Mouse (Mus musculus): ENCODE results near the gene Vmn2r88.
"Not testable (repeated sequence)": the region's sequence is repeated elsewhere in the genome, so short reads cannot be mapped to it uniquely, and the experiment has no call there.

Gene Vmn2r88

GRCm38 (mm10) chr14:51410520-51410919 lies at the start of gene Vmn2r88:
Gene Vmn2r88 (plus strand): TSS chr14:51410820.
- no peak for DNase-seq (ENCODE audit: low spot score)

DNA sequence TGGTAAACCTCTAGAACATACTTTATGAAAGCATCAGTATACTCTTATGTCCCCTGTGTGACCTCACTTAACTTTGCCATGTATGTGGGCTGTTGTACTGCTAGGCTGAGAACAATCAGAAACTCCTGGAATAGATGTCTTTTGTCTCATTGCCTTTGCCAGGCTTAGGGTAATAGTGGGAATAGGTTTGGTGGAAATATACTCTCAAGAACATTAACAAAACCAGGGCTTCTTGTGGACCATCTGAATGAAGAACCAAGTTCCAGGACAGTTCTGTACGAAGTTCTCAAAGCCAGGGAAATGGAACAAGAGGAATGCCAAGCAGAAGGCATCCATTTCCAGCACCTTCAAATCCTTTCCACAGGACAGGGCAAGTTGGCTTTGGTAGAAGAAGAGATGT lies 49.2 kb upstream of the Vmn2r88 start, which contains the start of gene Gm7247:
TSS of gene Gm7247 (plus strand) at position 301 of the 400 bp plus-strand sequence.
- DNase-seq (ENCODE audit: low spot score): no peak

GRCm38 (mm10) chr14:51382805-51383204 lies 27.8 kb upstream of the Vmn2r88 start:
- DNase-seq (ENCODE audit: low spot score): no peak

DNA sequence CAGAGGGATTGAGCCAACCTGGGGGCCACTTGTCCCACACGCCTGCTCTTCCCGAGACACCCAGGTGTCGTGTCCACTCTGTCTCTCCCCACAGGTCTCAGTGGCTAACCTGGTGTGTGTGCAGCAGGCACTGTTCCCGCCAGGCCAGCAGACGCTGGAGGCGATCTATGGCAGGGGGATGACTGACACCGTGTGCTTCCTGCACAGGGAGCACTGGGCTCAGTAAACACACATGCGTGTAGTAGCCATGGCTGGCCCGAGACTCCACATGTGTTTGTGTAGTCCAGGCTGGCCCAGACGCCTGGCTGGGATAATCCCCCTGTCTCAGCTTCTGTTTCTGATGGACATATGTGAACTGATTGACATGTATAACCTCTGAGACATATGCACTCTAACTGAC lies 26.3 kb upstream of the Vmn2r88 start:
- no peak for DNase-seq (ENCODE audit: low spot score)

GRCm38 (mm10) chr14:51385741-51386140 lies 24.9 kb upstream of the Vmn2r88 start:
- DNase-seq (ENCODE audit: low spot score): no peak

GRCm38 (mm10) chr14:51387768-51388167 lies 22.9 kb upstream of the Vmn2r88 start:
- DNase-seq (ENCODE audit: low spot score): no peak

GRCm38 (mm10) chr14:51388222-51388621 lies 22.4 kb upstream of the Vmn2r88 start:
- no peak for DNase-seq (ENCODE audit: low spot score)

GRCm38 (mm10) chr14:51423885-51424284 lies 13.3 kb downstream of the Vmn2r88 start:
- no peak for DNase-seq (ENCODE audit: low spot score)

DNA sequence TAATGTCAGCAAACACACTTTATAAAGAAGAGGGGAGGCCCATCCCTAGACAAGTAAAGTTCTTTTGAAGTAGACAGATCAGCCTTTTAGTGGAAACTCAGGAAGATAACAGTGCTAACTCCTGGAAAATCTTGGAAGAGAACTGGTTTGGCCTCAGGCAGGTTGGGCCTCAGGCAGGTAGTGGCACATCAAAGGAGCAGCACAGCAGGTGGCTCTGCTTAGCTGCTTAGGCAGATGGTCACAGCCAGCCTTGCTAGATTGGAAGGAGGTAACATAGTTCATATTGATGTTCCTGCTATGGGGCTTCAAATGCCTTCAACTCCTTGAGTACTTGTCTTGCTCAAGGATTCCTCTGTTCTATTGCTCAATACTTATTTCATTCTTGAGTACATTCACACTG lies 19.5 kb downstream of the Vmn2r88 start:
- DNase-seq (ENCODE audit: low spot score): not testable (repeated sequence)

DNA sequence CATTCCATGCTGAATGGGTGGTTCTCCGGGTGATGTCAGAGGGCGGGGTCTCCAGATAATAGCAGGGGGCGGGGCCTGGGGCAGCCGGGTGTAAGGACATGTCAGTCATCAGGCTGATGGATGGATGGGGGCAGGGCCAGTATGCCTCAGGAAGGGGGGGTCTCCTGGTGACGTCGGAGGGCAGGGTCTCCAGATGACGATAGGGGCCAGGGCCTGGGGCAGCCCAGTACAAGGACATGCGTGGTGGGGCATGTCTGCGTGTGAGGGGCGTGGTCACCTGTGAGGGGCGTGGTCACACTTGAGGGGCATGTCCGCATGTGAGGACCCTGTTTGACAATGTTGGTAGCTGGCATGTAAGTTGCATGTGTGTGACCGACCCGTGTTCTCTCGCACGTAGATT lies 23.9 kb downstream of the Vmn2r88 start:
- no peak for DNase-seq (ENCODE audit: low spot score)

GRCm38 (mm10) chr14:51435020-51435419 lies 24.4 kb downstream of the Vmn2r88 start:
- DNase-seq (ENCODE audit: low spot score): no peak

DNA sequence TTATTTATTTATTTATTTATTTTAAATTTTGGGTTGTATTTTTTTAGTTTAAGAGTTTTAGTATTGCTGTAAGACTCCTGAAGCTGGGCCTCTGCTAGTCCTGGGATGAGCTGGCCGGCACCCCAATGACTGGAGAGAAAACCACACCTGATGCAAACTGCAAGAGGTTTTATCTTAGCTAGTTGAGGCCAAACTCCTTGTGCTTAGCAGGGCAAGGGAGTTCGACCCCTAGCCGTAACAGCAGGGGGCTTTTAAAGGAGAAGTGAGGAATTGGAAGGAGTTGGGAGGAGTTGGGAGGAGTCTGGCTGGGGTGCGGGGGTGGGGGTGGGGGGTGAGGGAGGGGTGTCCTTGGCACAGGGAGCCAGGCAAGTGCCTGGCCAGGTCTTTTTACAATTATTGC lies 28.3 kb downstream of the Vmn2r88 start:
- no peak for DNase-seq (ENCODE audit: low spot score)

DNA sequence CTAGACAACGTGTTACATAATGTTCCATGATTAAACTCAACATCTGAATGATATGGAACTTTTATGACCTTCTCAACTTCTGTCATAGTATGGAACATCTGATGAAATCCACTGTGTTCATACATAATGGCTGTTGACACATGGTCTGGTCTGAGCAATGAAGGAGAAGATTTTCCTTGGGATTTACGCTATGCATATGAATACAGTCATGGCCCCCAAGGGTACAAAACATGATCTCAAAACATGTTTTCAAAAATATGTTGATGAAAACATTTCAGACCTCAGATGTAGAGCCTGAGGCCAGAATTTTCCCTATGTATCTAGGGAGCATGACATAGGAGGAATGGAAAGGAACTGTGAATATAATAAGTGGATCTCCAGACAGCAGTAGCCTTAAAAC lies 40.9 kb downstream of the Vmn2r88 start, which contains the start of gene Vmn2r89:
TSS of gene Vmn2r89 (plus strand) at position 301 of the 400 bp plus-strand sequence.
- not testable (repeated sequence) for DNase-seq (ENCODE audit: low spot score)
